Comparison of ENCODE assay signal across 19 mouse cellular contexts in the genomic region with DNA sequence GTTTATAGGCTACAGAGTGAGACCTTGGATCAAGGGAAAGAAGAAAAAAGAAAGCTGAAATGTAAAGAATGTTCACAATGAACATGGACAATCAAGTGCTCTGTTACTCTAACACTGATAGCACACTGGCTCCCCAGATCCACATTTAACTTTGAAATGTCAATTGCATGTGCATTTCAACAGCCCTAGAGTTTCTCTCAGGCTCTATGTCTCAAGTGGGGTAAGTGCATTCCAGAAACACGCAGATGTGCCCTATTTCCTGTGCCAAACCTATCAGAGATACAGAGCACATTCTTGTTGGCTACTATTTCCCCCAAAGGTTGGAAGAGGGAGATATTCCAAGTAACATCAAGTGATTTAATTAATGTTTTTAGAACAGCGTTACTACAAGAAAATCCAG.
"Had no signal": no experiment of that assay in that cellular context is flagged by ENCODE, and none has a peak within 500 bp of the region (broad histone marks: within the 10 kb centered on the region; RNA-seq: fewer than 3 reads in every experiment).

No protein-coding gene starts in this region.

- H3K27me3 ChIP-seq: kidney, embryonic 15.5 days; liver, embryonic 13.5 days; midbrain, embryonic 13.5 days; neural tube, embryonic 13.5 days had no signal

- ATAC-seq: midbrain, embryonic 13.5 days; midbrain, embryonic 16.5 days had no signal

- H3K4me1 ChIP-seq: kidney, embryonic 15.5 days; liver, embryonic 13.5 days; midbrain, embryonic 10.5 days; midbrain, embryonic 13.5 days; neural tube, embryonic 13.5 days had no signal

- H3K36me3 ChIP-seq: kidney, embryonic 15.5 days; liver, embryonic 13.5 days; midbrain, embryonic 10.5 days; midbrain, embryonic 13.5 days; neural tube, embryonic 13.5 days had no signal

- H3K9ac ChIP-seq: kidney, embryonic 15.5 days; liver, embryonic 13.5 days; lung, embryonic 14.5 days; midbrain, embryonic 13.5 days; neural tube, embryonic 13.5 days had no signal

- H3K4me3 ChIP-seq: kidney, embryonic 15.5 days; left cerebral cortex, adult 2 months; liver, embryonic 13.5 days; megakaryocyte, embryonic 14.5 days; midbrain, embryonic 10.5 days; midbrain, embryonic 13.5 days; myocyte; neural tube, embryonic 13.5 days had no signal

- DNase-seq: kidney, postnatal 10 days; kidney, postnatal 36 days; layer of hippocampus, postnatal 36 days; liver, embryonic 13.5 days; lung, embryonic 14.5 days; lung, postnatal 10 days; lung, postnatal 36 days; thymus, adult 2 months; thymus, postnatal 14 days; thymus, postnatal 4 days had no signal

- H3K9me3 ChIP-seq: kidney, embryonic 15.5 days; liver, embryonic 13.5 days; megakaryocyte, embryonic 14.5 days; midbrain, embryonic 10.5 days; midbrain, embryonic 13.5 days; neural tube, embryonic 13.5 days had no signal

- H3K4me2 ChIP-seq: kidney, embryonic 15.5 days; liver, embryonic 13.5 days; lung, embryonic 14.5 days; midbrain, embryonic 13.5 days; neural tube, embryonic 13.5 days had no signal

- H3K27ac ChIP-seq: kidney, embryonic 15.5 days; left cerebral cortex, adult 2 months; liver, embryonic 13.5 days; midbrain, embryonic 10.5 days; midbrain, embryonic 13.5 days; neural tube, embryonic 13.5 days; stomach, postnatal 0 days had no signal
